Mouse (Mus musculus): Measurements from ENCODE around the gene Cbx5. TPM values are rescaled to one million over a fixed set of nuclear protein-coding genes. Genes with fewer than 3 reads are reported as not detected.
"Not testable (repeated sequence)": the region's sequence is repeated elsewhere in the genome, so short reads cannot be mapped to it uniquely, and the experiment has no call there.

Cbx5 gene
- total RNA-seq, 4 experiments from 2014 or later, result 52.4 to 59.1 (median 57.0) TPM

- DNase-seq (ENCODE audit: low spot score), result peak; percentile 62
Observed at GRCm38 (mm10) chr15:103250195-103250740, 10.7 kb upstream of the Cbx5 start.

DNA sequence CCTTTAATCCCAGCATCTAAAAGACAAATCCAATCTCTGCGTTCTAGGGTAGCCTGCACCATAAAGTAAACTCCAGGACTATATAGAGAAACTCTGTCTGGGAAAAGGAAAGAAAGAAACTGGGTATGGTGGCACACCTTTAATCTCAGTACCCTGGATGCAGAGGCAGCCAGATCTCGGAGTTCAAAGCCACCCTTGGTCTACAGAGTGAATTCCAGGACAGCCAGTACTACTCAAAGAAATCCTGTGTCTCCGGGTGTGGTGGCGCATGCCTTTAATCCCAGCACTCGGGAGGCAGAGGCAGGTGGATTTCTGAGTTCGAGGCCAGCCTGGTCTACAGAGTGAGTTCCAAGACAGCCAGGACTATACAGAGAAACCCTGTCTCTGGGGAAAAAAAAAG, 9.9 kb upstream of the Cbx5 start:
- not testable (repeated sequence) for DNase-seq (ENCODE audit: low spot score)

GRCm38 (mm10) chr15:103248401-103249313, 9.0 kb upstream of the Cbx5 start:
- no peak for DNase-seq (ENCODE audit: low spot score)

DNA sequence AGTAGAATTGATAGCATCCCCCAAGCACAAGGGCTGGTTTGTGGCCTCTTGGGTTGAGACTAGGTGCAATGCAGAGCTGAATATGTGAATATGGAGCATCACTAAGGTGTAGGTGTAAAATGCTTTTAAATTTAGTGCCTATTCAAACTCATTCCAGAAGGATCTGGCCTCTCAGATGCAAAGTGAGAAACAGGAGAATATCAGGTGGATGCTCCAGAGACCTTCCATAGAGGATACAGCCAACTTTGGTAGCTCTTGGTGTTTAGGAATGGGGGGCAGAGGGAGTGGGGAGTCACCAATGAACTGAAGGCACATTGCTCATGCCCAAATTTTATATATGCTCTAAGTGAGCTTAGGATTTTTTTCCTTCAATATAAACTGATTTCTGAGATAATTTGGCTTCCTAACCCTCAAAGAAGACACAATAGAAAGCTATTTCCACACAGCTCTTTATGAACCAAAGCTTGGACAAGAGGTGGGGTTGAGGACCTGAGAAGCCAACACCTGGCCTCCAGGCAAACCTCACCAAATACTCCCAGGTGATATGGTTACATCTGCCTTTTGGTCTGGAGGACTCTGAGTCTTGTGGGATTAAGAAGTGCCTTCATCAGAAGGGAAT, 8.3 kb upstream of the Cbx5 start:
- DNase-seq (ENCODE audit: low spot score), result no peak

GRCm38 (mm10) chr15:103247078-103247781, 7.6 kb upstream of the Cbx5 start:
- no peak for DNase-seq (ENCODE audit: low spot score)

DNA sequence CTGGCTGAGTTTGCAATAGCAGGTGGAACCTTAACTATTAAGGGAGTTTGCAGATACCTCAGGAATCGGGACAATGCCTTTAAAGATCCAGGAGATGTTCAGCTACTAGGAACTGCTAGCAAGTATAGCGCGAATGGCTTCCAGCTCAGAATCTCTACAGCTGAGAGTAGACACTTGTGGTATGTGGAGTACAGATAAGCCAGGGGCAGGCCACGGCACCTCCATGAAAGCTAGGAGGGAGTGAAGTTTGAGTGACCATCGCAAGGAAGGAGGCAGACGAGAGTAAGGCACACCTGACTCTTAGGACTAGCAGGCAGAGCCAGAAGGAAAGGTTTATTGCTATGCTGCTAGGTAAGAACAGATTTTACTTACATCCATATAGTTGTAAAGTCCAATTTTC, 6.0 kb upstream of the Cbx5 start:
- no peak for DNase-seq (ENCODE audit: low spot score)

GRCm38 (mm10) chr15:103242885-103243284, 3.3 kb upstream of the Cbx5 start:
- no peak for DNase-seq (ENCODE audit: low spot score)

DNA sequence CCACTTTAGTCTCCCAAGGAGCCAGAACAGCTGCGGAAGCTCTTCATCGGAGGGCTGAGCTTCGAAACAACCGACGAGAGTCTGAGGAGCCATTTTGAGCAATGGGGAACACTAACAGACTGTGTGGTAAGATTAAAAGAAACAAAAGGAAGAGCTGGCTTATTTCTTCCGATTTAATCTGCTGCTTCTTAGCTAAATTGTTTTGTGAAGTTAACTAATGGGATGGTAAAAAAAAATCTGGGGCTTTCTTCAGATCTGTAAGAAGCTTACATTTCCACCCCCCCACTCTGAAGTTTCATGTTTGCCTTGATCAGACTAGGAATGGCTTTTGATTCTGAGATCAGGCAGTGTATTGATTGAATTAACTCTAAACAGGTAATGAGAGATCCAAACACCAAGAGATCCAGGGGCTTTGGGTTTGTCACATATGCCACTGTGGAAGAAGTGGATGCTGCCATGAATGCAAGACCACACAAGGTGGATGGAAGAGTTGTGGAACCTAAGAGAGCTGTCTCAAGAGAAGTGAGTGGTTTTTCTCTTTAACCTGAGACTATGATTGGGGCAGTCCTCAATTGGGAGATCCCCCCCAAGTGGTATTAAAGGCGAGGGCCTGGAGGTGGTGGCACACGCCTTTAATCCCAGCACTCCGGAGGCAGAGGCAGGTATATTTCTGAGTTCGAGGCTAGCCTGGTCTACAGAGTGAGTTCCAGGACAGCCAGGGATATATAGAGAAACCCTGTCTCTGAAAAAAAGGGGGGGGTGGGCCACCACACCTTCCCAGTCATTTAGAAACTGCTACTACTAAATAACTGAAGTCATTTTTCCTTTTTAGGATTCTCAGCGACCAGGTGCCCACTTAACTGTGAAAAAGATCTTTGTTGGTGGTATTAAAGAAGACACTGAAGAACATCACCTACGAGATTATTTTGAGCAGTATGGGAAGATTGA, 1.7 kb upstream of the Cbx5 start:
- DNase-seq (ENCODE audit: low spot score), result not testable (repeated sequence)

DNA sequence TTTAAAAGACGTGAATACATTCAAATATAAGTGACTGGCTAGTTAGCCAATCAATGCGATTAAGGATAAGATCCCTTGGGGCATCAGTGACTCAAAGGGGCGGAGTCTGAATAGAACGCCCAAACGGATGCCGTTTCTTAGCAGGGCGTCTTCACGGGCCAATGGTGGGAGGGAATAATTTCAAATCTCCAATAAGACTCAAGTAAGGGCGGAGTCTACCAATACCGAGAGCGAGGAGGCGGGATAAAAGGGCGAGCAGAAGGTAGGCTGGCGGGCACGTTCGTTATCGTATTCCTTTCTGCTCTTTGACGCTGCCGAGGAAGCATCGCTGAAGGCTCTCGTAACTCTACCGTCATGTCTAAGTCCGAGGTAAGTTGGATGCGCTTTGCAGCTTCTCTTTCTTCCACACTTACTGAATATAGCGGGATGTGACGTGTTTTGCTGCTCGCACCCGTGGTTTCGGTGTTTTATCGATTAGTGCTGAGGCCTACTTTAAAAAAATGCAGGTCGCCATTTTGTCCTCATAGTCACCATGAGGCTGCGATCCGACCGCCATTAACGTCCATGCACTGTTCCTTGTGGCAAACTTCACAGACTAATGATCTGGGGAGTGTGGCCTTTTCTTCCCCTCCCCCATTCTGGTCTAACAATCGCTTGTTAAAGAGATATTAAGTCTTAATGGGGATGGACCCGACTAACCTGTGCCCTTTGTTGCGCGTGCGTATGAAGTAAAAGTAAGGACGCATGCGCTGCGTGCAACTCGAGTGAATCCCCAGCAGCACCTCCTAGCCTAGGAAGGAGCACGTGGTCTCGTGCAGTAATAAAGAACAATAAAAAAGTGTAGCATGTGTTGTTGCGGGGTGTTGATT, 778 bp upstream of the Cbx5 start, which contains the start of gene Hnrnpa1:
Gene Hnrnpa1, plus strand, starts transcription at position 273 of the 869 bp plus-strand sequence.
- DNase-seq (ENCODE audit: low spot score), result peak; percentile 97

DNA sequence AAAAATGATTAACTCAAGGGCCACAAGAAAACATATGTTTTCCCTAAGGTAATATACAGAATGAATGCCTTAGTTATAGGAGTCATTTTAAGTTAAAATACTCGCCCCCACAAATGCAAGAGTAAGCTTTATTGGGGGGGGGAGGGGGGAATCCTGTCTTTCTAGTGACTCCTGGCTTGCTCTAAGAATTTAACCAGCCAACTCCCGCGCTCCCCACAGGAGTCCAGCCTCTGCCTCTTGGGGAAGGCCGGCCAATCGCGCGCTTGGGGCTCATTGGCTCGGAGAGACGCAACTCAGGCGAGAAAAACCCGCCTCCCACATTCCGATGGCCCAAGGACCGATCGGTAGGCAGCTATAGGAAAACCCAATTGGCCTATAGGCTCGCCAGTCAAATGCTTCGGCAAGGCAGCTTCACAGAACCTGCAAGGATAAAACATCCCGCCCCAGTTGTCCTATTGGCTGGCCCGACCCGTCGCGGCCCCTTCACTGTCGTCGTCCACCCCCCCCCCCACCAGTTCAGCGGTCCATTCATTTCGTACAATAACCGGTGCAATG, 409 bp downstream of the Cbx5 start:
- peak; percentile 92 for DNase-seq (ENCODE audit: low spot score)

- DNase-seq (ENCODE audit: low spot score), result no peak
Observed at GRCm38 (mm10) chr15:103237295-103237694, 2.3 kb downstream of the Cbx5 start.

- no peak for DNase-seq (ENCODE audit: low spot score)
Observed at GRCm38 (mm10) chr15:103233119-103233518, 6.5 kb downstream of the Cbx5 start.

DNA sequence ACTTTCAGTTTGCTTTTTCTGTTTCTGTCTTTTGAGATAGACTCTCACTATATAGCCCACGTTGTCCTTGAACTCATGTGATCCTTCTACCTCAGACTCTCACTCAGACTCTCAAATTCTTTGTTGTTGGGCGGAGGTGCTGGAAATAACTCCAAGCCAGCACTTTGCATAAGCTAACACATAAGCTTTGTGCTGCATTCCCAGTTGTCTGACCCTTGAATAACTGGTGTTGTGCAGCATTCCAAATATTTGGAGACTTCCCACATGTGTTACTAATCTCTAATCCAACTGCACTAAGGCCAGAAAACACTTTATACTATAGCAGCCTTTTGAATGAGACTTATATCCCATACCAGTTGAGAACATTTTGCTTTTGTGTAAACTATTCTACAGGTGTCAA, 10.7 kb downstream of the Cbx5 start:
- no peak for DNase-seq (ENCODE audit: low spot score)

DNA sequence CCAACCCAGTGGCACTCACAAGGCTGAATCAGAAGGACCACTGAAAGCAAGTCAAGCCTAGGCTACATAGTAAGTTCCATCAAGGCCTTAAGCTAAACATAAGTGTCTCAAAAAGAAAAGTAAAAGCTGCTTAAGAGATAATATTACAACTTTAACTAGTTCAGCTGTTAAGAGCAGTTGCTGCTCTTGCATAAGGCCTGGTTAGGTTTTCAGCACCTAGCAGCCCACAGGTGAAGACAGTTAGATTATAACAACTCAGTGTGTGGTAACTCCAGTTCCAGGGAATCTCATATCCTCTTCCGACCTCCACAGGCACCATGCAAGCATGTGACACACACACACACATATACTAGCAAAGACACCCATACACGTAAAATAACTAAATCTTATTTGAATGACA, 12.0 kb downstream of the Cbx5 start:
- DNase-seq (ENCODE audit: low spot score), result no peak

GRCm38 (mm10) chr15:103227022-103227421, 12.6 kb downstream of the Cbx5 start:
- no peak for DNase-seq (ENCODE audit: low spot score)

- DNase-seq (ENCODE audit: low spot score), result no peak
Observed at GRCm38 (mm10) chr15:103224161-103224560, 15.5 kb downstream of the Cbx5 start.

- DNase-seq (ENCODE audit: low spot score), result no peak
Observed at GRCm38 (mm10) chr15:103221386-103221785, 18.2 kb downstream of the Cbx5 start.

DNA sequence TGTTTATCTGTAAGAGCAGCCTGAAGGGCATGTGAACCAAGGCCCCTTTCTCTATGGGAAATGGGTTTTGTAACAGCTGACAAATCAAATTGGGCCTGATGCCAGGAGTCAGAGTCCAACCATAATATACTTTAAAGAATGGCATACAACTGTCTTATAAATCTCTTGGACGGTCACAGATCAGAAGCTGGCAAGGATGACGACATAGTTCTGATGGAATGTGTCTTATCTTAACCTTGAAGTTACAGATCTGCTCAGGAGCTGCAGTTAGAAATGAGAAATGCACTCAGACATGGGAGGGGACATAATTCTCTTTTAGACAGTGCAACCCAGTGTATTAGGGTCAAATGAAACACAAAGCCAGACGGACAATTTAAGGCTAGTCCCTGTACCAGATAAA, 18.8 kb downstream of the Cbx5 start:
- DNase-seq (ENCODE audit: low spot score), result no peak

DNA sequence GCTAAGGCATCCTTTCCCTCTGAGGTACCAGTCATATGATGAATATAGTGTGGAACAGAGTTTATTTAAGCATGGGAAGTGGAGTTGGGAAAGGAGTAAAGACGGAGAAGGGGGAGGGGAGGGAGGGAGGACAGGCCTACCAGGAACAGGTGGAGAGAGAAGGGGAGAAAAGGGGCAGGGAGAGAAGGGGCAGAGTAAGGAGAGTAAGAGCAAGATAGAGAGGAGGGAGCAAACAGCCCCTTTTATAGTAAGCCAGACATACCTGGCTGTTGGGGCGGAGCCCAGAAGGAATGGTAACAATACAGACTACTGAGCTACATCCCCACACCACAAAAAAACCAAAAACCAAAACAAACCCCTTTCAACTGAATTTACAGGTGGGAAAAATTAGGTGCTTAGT, 23.6 kb downstream of the Cbx5 start:
- DNase-seq (ENCODE audit: low spot score), result no peak

Measured in heart, adult 8-10 months (tissue).